Mouse (Mus musculus) brain, embryonic 14.5 days (tissue): ENCODE measurements around the gene Ldlrad2. TPM values are rescaled to one million over a fixed set of nuclear protein-coding genes. Genes with fewer than 3 reads are reported as not detected.

ENCODE experiments used
- DNase-seq: peaks from one replicate; pipeline ENCODE4 v3.0.0-alpha.2; 2011; ENCODE audit warnings: low read depth
- CTCF ChIP-seq: fragments of 200-500 bp; IDR thresholded peaks from 2 replicates; pipeline ENCODE4 v1.5.1; 2012; ENCODE audit warnings: inconsistent platforms, mild to moderate bottlenecking, moderate library complexity, borderline replicate concordance; ENCODE audit not compliant: insufficient read depth, insufficient read length; ENCODE audit errors: extremely low read depth
- POLR2A ChIP-seq: fragments of 200-500 bp; IDR thresholded peaks from 2 replicates; pipeline ENCODE4 v1.6.1; 2012; ENCODE audit warnings: mild to moderate bottlenecking, inconsistent platforms, borderline replicate concordance; ENCODE audit not compliant: poor library complexity, insufficient read depth, insufficient read length, severe bottlenecking; ENCODE audit errors: extremely low read depth
- polyA plus RNA-seq: library from polyadenylated mRNA; depleted of rRNA; stranded (reverse); fragments of >200 nt; gene quantifications from 2 replicates; pipeline ENCODE4 v1.2.3, GENCODE M21; 2012; rRNA removed

Gene Ldlrad2
- not detected in 2 replicates for polyA plus RNA-seq

DNA sequence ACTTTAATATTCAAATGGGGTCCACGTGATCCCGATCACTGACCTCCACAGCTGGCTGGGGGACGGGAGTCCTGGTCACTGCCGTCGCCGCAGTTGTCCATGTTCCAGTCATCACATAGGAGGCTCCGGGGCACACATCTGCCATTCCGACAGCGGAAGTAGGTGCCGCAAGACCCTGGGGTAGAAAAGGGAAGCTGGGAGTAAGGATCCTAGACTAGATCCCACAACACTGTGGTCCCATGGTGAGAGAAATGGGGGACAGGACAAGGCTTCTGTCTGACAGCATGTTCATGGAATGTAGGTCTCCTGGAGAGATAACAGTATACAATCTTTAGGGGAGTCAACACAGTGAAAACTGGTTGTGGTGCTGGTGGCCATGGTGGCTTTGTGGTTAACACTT lies at the start of gene Ldlrad2:
Gene Ldlrad2, minus strand, starts transcription at position 101 of the 400 bp plus-strand sequence.
- TF ChIP-seq POLR2A (no peak), CTCF (no peak)
- DNase-seq: no peak

DNA sequence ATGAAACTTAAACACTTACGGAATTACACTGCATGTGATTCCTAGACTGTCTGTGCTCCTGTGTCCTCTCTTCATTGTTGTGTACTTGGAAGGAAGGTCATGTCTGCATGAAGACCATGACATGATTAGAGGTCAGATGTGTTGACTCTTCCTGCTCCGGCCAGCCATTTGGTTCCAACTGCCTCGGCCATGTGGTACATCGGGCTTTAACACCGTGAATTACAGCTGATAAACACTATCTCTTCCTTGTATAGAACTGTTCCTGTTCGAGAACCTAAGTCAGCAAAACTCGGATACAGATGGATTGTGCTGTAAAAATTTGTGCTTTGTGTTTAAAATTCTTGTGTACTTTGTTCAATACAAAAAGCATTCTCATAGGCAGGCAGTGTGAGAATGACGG lies 48.5 kb upstream of the Ldlrad2 start:
- no peak for DNase-seq
- TF ChIP-seq POLR2A: no peak
- TF ChIP-seq CTCF: no peak

DNA sequence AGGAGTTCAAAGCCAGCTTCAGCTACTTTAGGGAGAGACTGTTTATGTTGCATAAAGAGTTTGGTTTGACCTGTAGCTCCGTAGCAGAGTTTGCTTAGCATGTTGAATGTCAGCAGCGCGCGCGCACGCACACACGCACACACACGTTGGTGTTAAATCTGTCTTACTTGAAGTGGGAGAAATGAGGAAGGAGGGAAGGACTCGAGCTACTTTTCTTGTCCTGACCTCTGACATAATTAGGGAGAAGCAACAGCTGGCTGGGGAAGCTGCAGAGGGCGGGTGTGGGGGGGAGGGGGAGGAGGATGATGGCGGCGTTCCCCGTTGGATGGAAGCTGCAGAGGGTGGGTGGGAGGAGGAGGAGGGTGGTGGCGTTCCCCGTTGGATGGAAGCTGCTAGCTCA lies 35.9 kb upstream of the Ldlrad2 start:
- no peak for TF ChIP-seq CTCF
- DNase-seq: no peak

DNA sequence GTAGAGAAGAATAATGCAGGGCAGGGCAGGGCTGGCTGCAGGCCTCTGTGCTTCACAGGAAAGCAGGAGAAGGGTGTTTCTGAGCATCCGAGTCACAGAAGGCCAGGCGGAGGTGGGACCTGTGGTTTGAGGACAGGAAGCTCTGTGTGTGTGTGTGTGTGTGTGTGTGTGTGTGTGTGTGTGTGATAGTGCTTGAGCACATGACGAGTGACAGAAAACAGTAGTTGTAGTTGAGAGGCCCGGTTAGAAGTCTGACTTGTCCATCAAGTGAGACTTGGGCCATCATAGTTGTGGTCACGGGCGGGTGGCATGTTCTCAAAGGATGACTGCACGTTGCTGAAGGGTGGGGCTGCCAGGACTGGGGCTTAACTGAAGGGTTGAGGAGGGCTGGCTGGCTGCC lies 35.3 kb upstream of the Ldlrad2 start:
- TF ChIP-seq POLR2A: no peak
- TF ChIP-seq CTCF: no peak
- DNase-seq: no peak

DNA sequence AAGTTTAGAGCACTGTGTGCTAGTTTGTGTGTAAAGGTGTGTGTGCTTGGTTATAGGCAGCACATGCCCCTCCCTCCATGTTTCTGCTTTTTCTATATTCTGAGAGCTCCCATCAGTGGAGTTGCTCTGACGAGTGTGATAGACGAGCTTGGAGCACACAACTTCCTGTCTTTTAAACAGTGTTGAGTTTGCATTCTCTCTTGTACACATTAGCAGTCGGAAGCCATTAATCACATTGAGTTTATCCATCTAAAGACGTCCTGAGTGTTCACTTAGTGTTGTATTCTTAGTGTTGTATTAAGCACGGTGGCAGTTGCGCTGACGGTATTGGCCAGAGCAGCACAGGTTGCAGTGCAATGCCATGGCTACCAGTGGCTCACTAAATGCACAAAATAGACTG lies 34.9 kb upstream of the Ldlrad2 start:
- DNase-seq: no peak
- TF ChIP-seq CTCF (no peak), POLR2A (no peak)

DNA sequence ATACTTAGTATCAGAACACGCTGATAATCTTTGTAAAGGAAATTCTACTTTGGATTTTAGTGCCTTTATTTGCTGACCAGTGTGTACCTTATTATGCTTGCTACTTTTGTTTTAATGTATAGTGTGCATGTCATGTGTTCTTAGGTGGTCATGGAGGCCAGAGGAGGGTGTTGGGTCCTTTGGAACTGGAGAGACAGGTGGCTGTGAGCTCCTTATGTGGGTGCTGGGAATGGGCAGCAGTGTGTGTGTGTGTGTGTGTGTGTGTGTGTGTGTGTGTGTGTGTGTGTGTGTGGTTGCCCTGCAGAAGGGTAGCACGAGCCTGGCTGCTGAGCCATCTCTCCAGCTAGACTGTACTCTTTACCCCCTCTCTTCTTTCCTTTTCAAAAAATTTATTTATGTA lies 32.7 kb upstream of the Ldlrad2 start:
- DNase-seq: no peak
- no peak for TF ChIP-seq CTCF

DNA sequence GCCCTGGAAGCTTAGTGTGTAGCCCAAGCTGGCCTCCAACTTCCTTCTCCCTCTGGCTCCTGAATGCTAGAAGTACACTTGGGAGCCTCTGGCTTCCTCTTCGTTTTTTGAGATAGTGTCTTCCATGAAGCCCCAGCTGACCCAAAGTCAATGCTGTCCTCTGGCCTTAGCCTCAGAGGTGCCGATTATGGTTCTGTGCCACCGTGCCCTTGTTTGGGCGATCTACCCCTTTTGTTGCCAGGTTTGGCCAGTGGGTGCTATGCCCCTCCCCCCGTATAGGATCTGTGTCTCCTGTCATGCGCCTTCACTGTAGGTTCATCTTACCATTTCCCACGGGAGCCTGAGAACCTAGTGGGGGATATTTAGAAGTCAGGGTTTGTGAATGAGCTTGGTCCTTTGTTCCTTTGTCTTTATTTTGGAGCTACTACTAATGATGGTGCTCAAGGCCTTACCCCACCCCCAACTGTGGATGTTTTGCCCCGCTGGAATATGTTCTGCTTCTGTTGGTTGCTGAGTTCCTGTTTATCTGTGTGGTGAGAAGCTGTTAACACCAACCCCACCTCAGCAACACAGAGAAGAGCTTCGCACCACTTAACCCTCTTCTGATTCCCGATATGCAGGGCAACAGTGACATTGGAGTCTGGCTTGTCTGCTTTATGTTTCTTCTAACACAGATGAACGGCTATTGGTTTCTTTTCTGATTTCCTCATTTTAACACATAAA lies 29.2 kb upstream of the Ldlrad2 start:
- no peak for TF ChIP-seq CTCF
- no peak for TF ChIP-seq POLR2A
- DNase-seq: no peak

DNA sequence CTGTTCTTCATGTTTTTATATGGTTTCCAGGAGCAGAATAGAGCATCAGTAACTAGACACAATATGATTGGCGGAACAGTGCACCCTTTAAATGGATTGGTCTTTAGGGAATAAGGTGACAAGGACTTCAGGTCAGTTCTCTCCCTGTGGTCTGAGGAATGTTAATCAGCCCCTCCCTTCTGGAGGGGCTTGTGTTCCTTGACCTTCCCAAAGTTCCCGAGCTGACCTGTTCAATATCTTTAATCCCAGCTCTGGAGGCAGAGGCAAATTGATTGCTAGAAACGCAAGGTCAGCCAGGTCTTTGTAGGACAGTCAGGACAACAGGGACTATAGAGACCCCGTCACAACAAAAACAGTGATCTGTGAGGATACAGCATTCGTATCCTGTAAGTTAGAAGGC lies 24.2 kb upstream of the Ldlrad2 start:
- TF ChIP-seq POLR2A: no peak
- TF ChIP-seq CTCF: no peak

DNA sequence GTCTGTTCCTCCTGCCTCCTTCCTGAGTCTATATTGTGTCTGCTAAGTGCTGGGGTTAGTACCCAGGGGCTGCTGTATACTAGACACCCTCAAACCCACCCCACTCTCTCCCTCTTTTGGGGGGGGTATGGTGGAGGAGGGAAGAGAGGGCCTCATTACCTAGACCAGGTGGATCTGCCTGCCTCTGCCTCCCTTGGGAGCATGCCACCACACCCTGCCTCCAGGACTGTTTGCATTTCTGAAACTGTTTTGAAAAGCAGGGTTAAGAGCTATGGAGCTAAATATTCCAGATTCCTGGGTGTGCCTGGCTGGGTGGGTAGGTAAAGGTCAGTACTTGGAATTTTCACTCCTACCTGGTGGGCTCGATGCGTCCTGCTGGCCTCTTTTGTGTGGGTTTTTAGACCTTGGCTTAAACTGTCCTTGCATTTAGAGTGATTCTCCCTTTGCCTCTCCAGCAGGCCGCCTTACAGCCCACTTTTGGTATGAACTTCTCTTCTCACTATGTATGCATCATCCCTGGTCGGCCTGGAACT lies 22.8 kb upstream of the Ldlrad2 start:
- DNase-seq: no peak
- TF ChIP-seq POLR2A (no peak), CTCF (no peak)

More for the DNA sequence above, 24.2 kb upstream of the Ldlrad2 start:
- no peak for DNase-seq

DNA sequence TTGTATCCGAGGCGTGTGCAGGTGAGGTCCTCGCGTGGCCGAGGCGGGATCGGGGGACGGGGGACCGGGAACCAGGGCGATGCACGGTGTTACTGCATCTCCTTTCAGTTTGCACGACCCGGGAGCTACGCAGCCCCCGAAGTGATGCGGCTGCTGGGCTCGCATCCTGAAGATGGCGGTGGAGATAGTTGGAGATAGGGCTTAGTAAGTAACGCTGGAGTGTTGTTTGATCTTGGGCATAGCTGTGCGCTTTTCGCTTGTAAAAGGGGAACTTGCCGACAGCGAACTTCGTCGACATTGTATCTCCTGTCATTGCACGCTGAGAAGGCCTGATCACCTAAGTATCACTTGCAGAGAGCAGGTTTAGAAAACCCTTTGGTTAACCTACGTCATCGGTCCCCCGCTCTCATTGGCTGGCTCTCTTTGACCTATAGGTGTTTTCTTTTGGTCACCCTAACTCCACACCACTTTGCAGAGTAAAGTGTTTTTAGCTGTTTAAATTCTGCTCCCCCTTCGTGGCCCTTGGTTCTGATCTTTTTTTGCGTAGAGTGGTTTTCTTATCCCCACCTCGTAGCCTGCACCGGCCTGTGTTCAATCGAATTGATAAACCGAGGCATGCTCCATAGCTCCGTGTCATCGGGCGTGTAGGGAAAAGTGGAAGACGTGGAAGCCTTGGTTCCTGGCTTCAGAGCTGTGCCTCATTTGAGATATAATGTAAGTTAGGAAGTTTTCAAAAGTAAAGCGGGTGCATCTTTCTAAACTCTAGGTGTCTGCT lies 20.3 kb upstream of the Ldlrad2 start:
- TF ChIP-seq CTCF (no peak), POLR2A (no peak)
- DNase-seq: peak; percentile 71

DNA sequence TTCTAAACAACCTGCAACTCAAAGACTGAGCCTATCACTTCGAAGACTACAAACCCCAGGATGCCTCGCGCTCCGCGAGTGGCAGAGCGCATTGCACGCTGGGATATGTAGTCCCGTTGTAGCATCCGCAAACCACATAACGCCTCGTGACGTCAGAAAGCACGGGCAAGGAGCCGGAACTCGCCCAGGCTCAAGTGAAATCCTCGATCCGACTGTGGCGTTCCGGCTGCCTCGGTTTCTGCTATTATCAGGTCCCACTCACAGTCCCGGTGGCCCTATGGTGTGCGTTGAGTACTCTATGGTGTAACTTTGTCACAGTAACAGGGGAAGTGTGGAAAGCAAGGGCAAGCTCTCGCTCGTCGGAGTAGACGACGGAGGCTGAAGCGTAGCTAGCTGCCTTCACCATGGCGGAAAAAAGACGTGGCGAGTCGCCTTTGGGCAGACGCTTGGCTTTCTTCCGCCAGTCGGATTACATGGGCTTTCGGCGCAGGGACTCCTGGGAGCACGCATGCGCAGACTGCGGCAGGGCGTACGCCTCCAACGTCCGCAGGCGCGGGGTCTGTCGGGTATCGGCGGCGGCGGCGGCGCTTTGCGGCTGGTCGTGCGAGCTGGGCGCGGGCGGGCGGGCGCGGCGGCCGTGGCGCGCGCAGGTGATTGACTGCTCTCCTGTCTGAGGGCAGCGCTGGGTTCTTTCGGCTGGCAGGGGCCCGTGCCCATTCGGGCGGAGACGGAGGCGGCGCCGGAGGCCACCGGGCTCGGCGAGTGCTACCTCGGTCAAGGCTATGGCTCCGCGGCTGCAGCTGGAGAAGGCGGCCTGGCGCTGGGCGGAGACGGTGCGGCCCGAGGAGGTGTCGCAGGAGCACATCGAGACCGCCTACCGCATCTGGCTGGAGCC lies 19.5 kb upstream of the Ldlrad2 start, which contains the start of gene Usp48:
Gene Usp48, plus strand, starts transcription at position 155 of the 895 bp plus-strand sequence.
- TF ChIP-seq CTCF (no peak), POLR2A (peak; percentile 56)
- peak; percentile 99 for DNase-seq
